Mouse (Mus musculus): ENCODE results near the gene Mettl21e. TPM values are rescaled to one million over a fixed set of nuclear protein-coding genes. Genes with fewer than 3 reads are reported as not detected.

Mettl21e gene
- polyA plus RNA-seq, 1 experiment from 2014 or later: not detected

GRCm38 (mm10) chr1:44161818-44162217 lies 56.9 kb downstream of the Mettl21e start:
- Histone ChIP-seq H3K27ac (ENCODE audit: low read depth, low read length) (peak overlapping the region; percentile 20; the same call in 1 of the 2 replicates), H3K36me3 (ENCODE audit: control insufficient read depth, insufficient read depth, low read length) (peaks cover 48% of the 10 kb centered on the region), H3K4me1 (ENCODE audit: control insufficient read depth, insufficient read depth, low read depth, low read length) (no peaks in the 10 kb centered on the region), H3K4me2 (ENCODE audit: low read length) (no peak overlapping the region), H3K4me3 (ENCODE audit: low read length) (no peak overlapping the region), H3K9ac (ENCODE audit: low read depth, low read length) (no peak overlapping the region), H3K9me3 (ENCODE audit: control insufficient read depth, low read length) (no peaks in the 10 kb centered on the region), H3K27me3 (replicated peaks; ENCODE audit: control insufficient read depth, insufficient read depth, low read length) (no peaks in the 10 kb centered on the region)
- no peak for ATAC-seq
- 97% methylated on average over 6 of the region's 6 CpGs for WGBS

GRCm38 (mm10) chr1:44158317-44158716 lies 60.4 kb downstream of the Mettl21e start:
- Histone ChIP-seq H3K4me2 (ENCODE audit: low read length) (no peak overlapping the region), H3K9me3 (ENCODE audit: control insufficient read depth, low read length) (no peaks in the 10 kb centered on the region), H3K36me3 (ENCODE audit: control insufficient read depth, insufficient read depth, low read length) (peaks cover 39% of the 10 kb centered on the region), H3K9ac (ENCODE audit: low read depth, low read length) (no peak overlapping the region), H3K27ac (ENCODE audit: low read depth, low read length) (no peak overlapping the region), H3K4me1 (ENCODE audit: control insufficient read depth, insufficient read depth, low read depth, low read length) (no peaks in the 10 kb centered on the region), H3K4me3 (ENCODE audit: low read length) (no peak overlapping the region), H3K27me3 (replicated peaks; ENCODE audit: control insufficient read depth, insufficient read depth, low read length) (no peaks in the 10 kb centered on the region)
- ATAC-seq: no peak
- WGBS: 85% methylated on average over 6 of the region's 6 CpGs

- no peak for ATAC-seq
- WGBS: 97% methylated on average over 4 of the region's 4 CpGs
- H3K9me3 ChIP-seq (ENCODE audit: control insufficient read depth, low read length): no peaks in the 10 kb centered on the region
These were observed 63.5 kb downstream of the Mettl21e start for GRCm38 (mm10) chr1:44155287-44155686.

More at GRCm38 (mm10) chr1:44155287-44155686, 63.5 kb downstream of the Mettl21e start:
- Histone ChIP-seq H3K27me3 (replicated peaks; ENCODE audit: control insufficient read depth, insufficient read depth, low read length) (no peaks in the 10 kb centered on the region), H3K4me3 (ENCODE audit: low read length) (no peak overlapping the region), H3K4me2 (ENCODE audit: low read length) (no peak overlapping the region), H3K4me1 (ENCODE audit: control insufficient read depth, insufficient read depth, low read depth, low read length) (no peaks in the 10 kb centered on the region), H3K9ac (ENCODE audit: low read depth, low read length) (no peak overlapping the region), H3K27ac (ENCODE audit: low read depth, low read length) (no peak overlapping the region), H3K36me3 (ENCODE audit: control insufficient read depth, insufficient read depth, low read length) (peaks cover 18% of the 10 kb centered on the region)

Other genes with a start within 250 kb of the Mettl21e start
- 1.2 and 1.8 TPM in 2 replicates for gene Mettl21c, start 198.9 kb downstream of the Mettl21e start, polyA plus RNA-seq (2015; fragmentation: Nextera tagmentation; extraction: Ambion mirVana)
- 0.04 TPM in 1 of 2 replicates, not detected in the other for gene Gm8251, start 157.0 kb downstream of the Mettl21e start, polyA plus RNA-seq (2015; fragmentation: Nextera tagmentation; extraction: Ambion mirVana)
- gene Tex30, start 116.5 kb downstream of the Mettl21e start, polyA plus RNA-seq (2015; fragmentation: Nextera tagmentation; extraction: Ambion mirVana): 40.3 and 40.4 TPM in 2 replicates
- gene Kdelc1, start 100.2 kb downstream of the Mettl21e start, polyA plus RNA-seq (2015; fragmentation: Nextera tagmentation; extraction: Ambion mirVana): 26.3 and 29.4 TPM in 2 replicates
- gene Bivm, start 100.0 kb downstream of the Mettl21e start, polyA plus RNA-seq (2015; fragmentation: Nextera tagmentation; extraction: Ambion mirVana): 27.3 and 32.3 TPM in 2 replicates
- 22.0 and 25.0 TPM in 2 replicates for gene Ercc5, start 71.2 kb downstream of the Mettl21e start, polyA plus RNA-seq (2015; fragmentation: Nextera tagmentation; extraction: Ambion mirVana)

Measured in hindbrain, embryonic 16.5 days (tissue).